Mouse (Mus musculus): ENCODE measurements at regions not wholly inside any gene's neighbourhood (a gene's known extent, or its start where the extent isn't known, plus 50 kb on each side); places are given as distances from the start of the nearest gene placed in this dataset.

GRCm38 (mm10) chr11:64186590-64186989, 107.3 kb upstream of the Cox10 start:
- ATAC-seq (replicated peaks in 1 of 2; ENCODE audit: insufficient read depth in 1 of 2, low FRiP score in 2 of 2, low TSS enrichment in 1 of 2, low read depth in 1 of 2, poor library complexity in 2 of 2, severe bottlenecking in 2 of 2): no peak

GRCm38 (mm10) chr11:64180036-64180435, 100.8 kb upstream of the Cox10 start:
- no peak for ATAC-seq (replicated peaks in 1 of 2; ENCODE audit: insufficient read depth in 1 of 2, low FRiP score in 2 of 2, low TSS enrichment in 1 of 2, low read depth in 1 of 2, poor library complexity in 2 of 2, severe bottlenecking in 2 of 2)

- no peak for ATAC-seq (replicated peaks in 1 of 2; ENCODE audit: insufficient read depth in 1 of 2, low FRiP score in 2 of 2, low TSS enrichment in 1 of 2, low read depth in 1 of 2, poor library complexity in 2 of 2, severe bottlenecking in 2 of 2)
These were observed 94.3 kb upstream of the Cox10 start for GRCm38 (mm10) chr11:64173421-64174062.

GRCm38 (mm10) chr11:64172926-64173325, 93.7 kb upstream of the Cox10 start:
- ATAC-seq (replicated peaks in 1 of 2; ENCODE audit: insufficient read depth in 1 of 2, low FRiP score in 2 of 2, low TSS enrichment in 1 of 2, low read depth in 1 of 2, poor library complexity in 2 of 2, severe bottlenecking in 2 of 2): no peak

GRCm38 (mm10) chr11:64168626-64169025, 89.4 kb upstream of the Cox10 start:
- no peak for ATAC-seq (replicated peaks in 1 of 2; ENCODE audit: insufficient read depth in 1 of 2, low FRiP score in 2 of 2, low TSS enrichment in 1 of 2, low read depth in 1 of 2, poor library complexity in 2 of 2, severe bottlenecking in 2 of 2)

GRCm38 (mm10) chr11:64164796-64165195, 85.5 kb upstream of the Cox10 start:
- no peak for ATAC-seq (replicated peaks in 1 of 2; ENCODE audit: insufficient read depth in 1 of 2, low FRiP score in 2 of 2, low TSS enrichment in 1 of 2, low read depth in 1 of 2, poor library complexity in 2 of 2, severe bottlenecking in 2 of 2)

- ATAC-seq (replicated peaks in 1 of 2; ENCODE audit: insufficient read depth in 1 of 2, low FRiP score in 2 of 2, low TSS enrichment in 1 of 2, low read depth in 1 of 2, poor library complexity in 2 of 2, severe bottlenecking in 2 of 2): no peak
These were observed 79.0 kb upstream of the Cox10 start for GRCm38 (mm10) chr11:64158281-64158680.

GRCm38 (mm10) chr11:64156640-64157039, 77.4 kb upstream of the Cox10 start:
- ATAC-seq (replicated peaks in 1 of 2; ENCODE audit: insufficient read depth in 1 of 2, low FRiP score in 2 of 2, low TSS enrichment in 1 of 2, low read depth in 1 of 2, poor library complexity in 2 of 2, severe bottlenecking in 2 of 2): no peak

- ATAC-seq (replicated peaks in 1 of 2; ENCODE audit: insufficient read depth in 1 of 2, low FRiP score in 2 of 2, low TSS enrichment in 1 of 2, low read depth in 1 of 2, poor library complexity in 2 of 2, severe bottlenecking in 2 of 2): no peak
These were observed 60.2 kb upstream of the Cox10 start for GRCm38 (mm10) chr11:64139483-64139882.

- no peak for ATAC-seq (replicated peaks in 1 of 2; ENCODE audit: insufficient read depth in 1 of 2, low FRiP score in 2 of 2, low TSS enrichment in 1 of 2, low read depth in 1 of 2, poor library complexity in 2 of 2, severe bottlenecking in 2 of 2)
These were observed 59.7 kb upstream of the Cox10 start for GRCm38 (mm10) chr11:64138934-64139333.

GRCm38 (mm10) chr11:64135766-64136165, 56.5 kb upstream of the Cox10 start:
- no peak for ATAC-seq (replicated peaks in 1 of 2; ENCODE audit: insufficient read depth in 1 of 2, low FRiP score in 2 of 2, low TSS enrichment in 1 of 2, low read depth in 1 of 2, poor library complexity in 2 of 2, severe bottlenecking in 2 of 2)

GRCm38 (mm10) chr11:64135308-64135591, 56.0 kb upstream of the Cox10 start:
- no peak for ATAC-seq (replicated peaks in 1 of 2; ENCODE audit: insufficient read depth in 1 of 2, low FRiP score in 2 of 2, low TSS enrichment in 1 of 2, low read depth in 1 of 2, poor library complexity in 2 of 2, severe bottlenecking in 2 of 2)

GRCm38 (mm10) chr11:64134571-64135307, 55.5 kb upstream of the Cox10 start:
- no peak for ATAC-seq (replicated peaks in 1 of 2; ENCODE audit: insufficient read depth in 1 of 2, low FRiP score in 2 of 2, low TSS enrichment in 1 of 2, low read depth in 1 of 2, poor library complexity in 2 of 2, severe bottlenecking in 2 of 2)

All from hematopoietic stem cell, adult 5-6 weeks (primary cell).